Mouse (Mus musculus): ENCODE data around the gene Gss. TPM values are rescaled to one million over a fixed set of nuclear protein-coding genes. Genes with fewer than 3 reads are reported as not detected.

The Gss gene
- polyA plus RNA-seq, 1 experiment from 2014 or later = 45.0 TPM

- no peak for ATAC-seq (replicated peaks; ENCODE audit: low FRiP score)
- WGBS = 79% methylated on average over 5 of the region's 5 CpGs
Measured at GRCm38 (mm10) chr2:155527367-155527766, 65.2 kb downstream of the Gss start.

GRCm38 (mm10) chr2:155524378-155524777 is 68.2 kb downstream of the Gss start:
- Histone ChIP-seq H3K36me3 (no peaks in the 10 kb centered on the region), H3K9me3 (replicated peaks) (no peaks in the 10 kb centered on the region), H3K9ac (no peak overlapping the region), H3K4me2 (no peak overlapping the region), H3K27me3 (no peaks in the 10 kb centered on the region), H3K27ac (no peak overlapping the region), H3K4me3 (replicated peaks) (no peak overlapping the region), H3K4me1 (no peaks in the 10 kb centered on the region)
- ATAC-seq (replicated peaks; ENCODE audit: low FRiP score) = no peak
- WGBS = 53% methylated on average over 1 of the region's 1 CpGs

More at GRCm38 (mm10) chr2:155527367-155527766, 65.2 kb downstream of the Gss start:
- no peak overlapping the region for H3K27ac ChIP-seq
- H3K9ac ChIP-seq = no peak overlapping the region
- no peaks in the 10 kb centered on the region for H3K27me3 ChIP-seq
- H3K4me3 ChIP-seq (replicated peaks) = no peak overlapping the region
- H3K4me1 ChIP-seq = no peaks in the 10 kb centered on the region
- H3K36me3 ChIP-seq = no peaks in the 10 kb centered on the region
- H3K4me2 ChIP-seq = no peak overlapping the region
- H3K9me3 ChIP-seq (replicated peaks) = no peaks in the 10 kb centered on the region

- H3K27ac ChIP-seq = no peak overlapping the region
- H3K27me3 ChIP-seq = no peaks in the 10 kb centered on the region
- no peaks in the 10 kb centered on the region for H3K9me3 ChIP-seq (replicated peaks)
- H3K4me2 ChIP-seq = no peak overlapping the region
- no peaks in the 10 kb centered on the region for H3K36me3 ChIP-seq
- H3K4me1 ChIP-seq = peaks cover 3% of the 10 kb centered on the region
- no peak overlapping the region for H3K4me3 ChIP-seq (replicated peaks)
- WGBS = 63% methylated on average over 5 of the region's 5 CpGs
- ATAC-seq (replicated peaks; ENCODE audit: low FRiP score) = no peak
- H3K9ac ChIP-seq = no peak overlapping the region
Measured at GRCm38 (mm10) chr2:155523706-155524105, 68.9 kb downstream of the Gss start.

- no peak for ATAC-seq (replicated peaks; ENCODE audit: low FRiP score)
- H3K4me1 ChIP-seq = peaks cover 22% of the 10 kb centered on the region
- H3K27ac ChIP-seq = peak overlapping the region; percentile 79; the same call in 1 of the 2 replicates
- H3K9me3 ChIP-seq (replicated peaks) = no peaks in the 10 kb centered on the region
- no peaks in the 10 kb centered on the region for H3K36me3 ChIP-seq
- peak overlapping the region; percentile 61 for H3K9ac ChIP-seq
- H3K4me2 ChIP-seq = peak overlapping the region; percentile 93
- peak overlapping the region; percentile 94 for H3K4me3 ChIP-seq (replicated peaks)
- peaks cover 16% of the 10 kb centered on the region for H3K27me3 ChIP-seq
- WGBS = 23% methylated on average over 18 of the region's 18 CpGs
Measured at GRCm38 (mm10) chr2:155518531-155519270, 73.9 kb downstream of the Gss start.

- Histone ChIP-seq H3K36me3 (no peaks in the 10 kb centered on the region), H3K4me3 (replicated peaks) (peak within 1 kb of the TSS; percentile 94), H3K9me3 (replicated peaks) (no peaks in the 10 kb centered on the region), H3K27ac (peak within 1 kb of the TSS; percentile 79), H3K9ac (peak within 1 kb of the TSS; percentile 61), H3K4me1 (peaks cover 22% of the 10 kb centered on the region), H3K4me2 (peak within 1 kb of the TSS; percentile 93), H3K27me3 (peaks cover 21% of the 10 kb centered on the region)
- peak; percentile 99 for ATAC-seq (replicated peaks; ENCODE audit: low FRiP score)
- WGBS = 3% methylated on average over 69 of the region's 70 CpGs
Measured at GRCm38 (mm10) chr2:155517455-155518423, 74.9 kb downstream of the Gss start, which contains the start of the genes Acss2 and Ggt7. Gene Acss2, plus strand, starts transcription at chr2:155517948. Gene Ggt7, minus strand, starts transcription at chr2:155518237.

- 0% methylated on average over 1 of the region's 1 CpGs for WGBS
- no peaks in the 10 kb centered on the region for H3K9me3 ChIP-seq (replicated peaks)
- no peak overlapping the region for H3K27ac ChIP-seq
- peaks cover 21% of the 10 kb centered on the region for H3K27me3 ChIP-seq
- no peak overlapping the region for H3K4me2 ChIP-seq
- no peaks in the 10 kb centered on the region for H3K36me3 ChIP-seq
- H3K4me3 ChIP-seq (replicated peaks) = no peak overlapping the region
- ATAC-seq (replicated peaks; ENCODE audit: low FRiP score) = no peak
- no peak overlapping the region for H3K9ac ChIP-seq
- H3K4me1 ChIP-seq = peaks cover 22% of the 10 kb centered on the region
Measured at GRCm38 (mm10) chr2:155515941-155516340, 76.7 kb downstream of the Gss start.

DNA sequence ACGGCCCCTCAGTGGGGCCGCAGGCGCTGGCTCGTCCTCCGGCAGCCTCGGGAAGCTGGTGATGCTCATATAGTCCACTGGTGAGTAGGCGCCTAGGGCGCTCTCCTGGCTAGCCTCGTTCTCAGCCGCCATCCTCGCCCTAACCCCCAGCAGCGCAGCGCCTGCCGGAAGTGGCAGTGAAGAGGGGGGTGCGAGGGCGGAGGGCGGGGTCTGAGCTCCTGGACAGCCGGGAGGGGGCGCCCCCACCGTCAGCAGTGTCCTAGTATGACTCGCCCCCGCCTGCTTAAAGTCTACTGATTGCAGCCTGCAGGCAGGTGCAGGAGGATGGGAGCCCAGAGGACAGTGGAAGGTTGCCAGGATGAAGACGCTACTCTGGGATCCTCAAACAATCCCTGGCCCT is 77.9 kb downstream of the Gss start:
- H3K4me3 ChIP-seq (replicated peaks) = peak overlapping the region; percentile 48
- peak overlapping the region; percentile 85 for H3K4me2 ChIP-seq
- peaks cover 21% of the 10 kb centered on the region for H3K27me3 ChIP-seq
- peaks cover 22% of the 10 kb centered on the region for H3K4me1 ChIP-seq
- ATAC-seq (replicated peaks; ENCODE audit: low FRiP score) = no peak
- no peak overlapping the region for H3K27ac ChIP-seq
- WGBS = 4% methylated on average over 22 of the region's 23 CpGs
- peak overlapping the region; percentile 56 for H3K9ac ChIP-seq
- no peaks in the 10 kb centered on the region for H3K36me3 ChIP-seq
- no peaks in the 10 kb centered on the region for H3K9me3 ChIP-seq (replicated peaks)

DNA sequence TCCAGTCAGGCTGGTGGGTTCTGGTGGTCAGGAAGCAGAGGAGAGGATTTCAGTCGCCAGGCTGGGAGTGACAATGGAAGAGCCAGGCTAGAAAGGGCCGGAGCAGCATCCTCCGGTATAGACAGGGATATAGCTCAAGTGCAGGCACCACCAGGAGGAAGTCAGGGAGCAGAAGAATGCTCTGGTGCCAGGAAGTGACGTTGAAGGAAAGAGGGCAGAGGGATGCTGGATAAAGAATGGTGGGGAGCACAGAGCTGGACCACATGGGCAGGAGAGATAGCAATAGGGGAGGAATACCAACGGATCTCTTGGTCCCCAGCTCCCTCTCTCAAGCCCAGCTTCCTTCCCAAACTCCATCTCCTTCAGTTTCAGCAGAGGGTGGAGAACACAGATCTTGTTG is 79.1 kb downstream of the Gss start:
- Histone ChIP-seq H3K27me3 (peaks cover 21% of the 10 kb centered on the region), H3K4me3 (replicated peaks) (no peak overlapping the region), H3K27ac (no peak overlapping the region), H3K9ac (no peak overlapping the region; the same call in 1 of the 2 replicates), H3K4me1 (peaks cover 17% of the 10 kb centered on the region), H3K4me2 (no peak overlapping the region), H3K9me3 (replicated peaks) (no peaks in the 10 kb centered on the region), H3K36me3 (no peaks in the 10 kb centered on the region)
- 66% methylated on average over 5 of the region's 5 CpGs for WGBS
- ATAC-seq (replicated peaks; ENCODE audit: low FRiP score) = no peak

MicroRNAs encoded within 50 kb of the gene (microRNA counts, 519-probe panel; counts per million panel counts)
- 1,871 counts per million, percentile 12 among the panel's probes with 10 or more counts for microRNA mmu-miR-499

Small RNAs within 50 kb of the gene (microRNA-seq; reads per million reads assigned to microRNA genes)
- gene Mir499 = 23.7 reads per million, percentile 41 among the genes with 10 or more reads in this experiment

Other genes with a start within 250 kb of the Gss start
- gene Pigu, start 235.4 kb downstream of the Gss start, polyA plus RNA-seq (2015; fragmentation: Nextera tagmentation; extraction: Ambion mirVana) = 59.1 and 62.7 TPM in 2 replicates
- 23.5 and 25.7 TPM in 2 replicates for gene Trp53inp2, start 211.8 kb downstream of the Gss start, polyA plus RNA-seq (2015; fragmentation: Nextera tagmentation; extraction: Ambion mirVana)
- gene Ncoa6, start 118.9 kb downstream of the Gss start, polyA plus RNA-seq (2015; fragmentation: Nextera tagmentation; extraction: Ambion mirVana) = 18.0 and 19.3 TPM in 2 replicates
- gene Acss2, start 74.9 kb downstream of the Gss start, polyA plus RNA-seq (2015; fragmentation: Nextera tagmentation; extraction: Ambion mirVana) = 12.5 and 13.0 TPM in 2 replicates
- 3.2 and 4.5 TPM in 2 replicates for gene Ggt7, start 74.6 kb downstream of the Gss start, polyA plus RNA-seq (2015; fragmentation: Nextera tagmentation; extraction: Ambion mirVana)
- gene Myh7b, start 18.4 kb upstream of the Gss start, polyA plus RNA-seq (2015; fragmentation: Nextera tagmentation; extraction: Ambion mirVana) = 0.93 and 1.7 TPM in 2 replicates
- gene Trpc4ap, start 99.6 kb upstream of the Gss start, polyA plus RNA-seq (2015; fragmentation: Nextera tagmentation; extraction: Ambion mirVana) = 123 and 138 TPM in 2 replicates
- 36.1 and 39.0 TPM in 2 replicates for gene Edem2, start 136.7 kb upstream of the Gss start, polyA plus RNA-seq (2015; fragmentation: Nextera tagmentation; extraction: Ambion mirVana)
- not detected in 2 replicates for gene Gm17581, start 143.1 kb upstream of the Gss start, polyA plus RNA-seq (2015; fragmentation: Nextera tagmentation; extraction: Ambion mirVana)
- 11.1 and 12.3 TPM in 2 replicates for gene Procr, start 158.3 kb upstream of the Gss start, polyA plus RNA-seq (2015; fragmentation: Nextera tagmentation; extraction: Ambion mirVana)
- gene Mmp24, start 182.5 kb upstream of the Gss start, polyA plus RNA-seq (2015; fragmentation: Nextera tagmentation; extraction: Ambion mirVana) = 0.14 and 0.16 TPM in 2 replicates
- gene BC029722, start 226.6 kb upstream of the Gss start, polyA plus RNA-seq (2015; fragmentation: Nextera tagmentation; extraction: Ambion mirVana) = 14.5 and 18.1 TPM in 2 replicates
- 204 and 210 TPM in 2 replicates for gene Eif6, start 234.1 kb upstream of the Gss start, polyA plus RNA-seq (2015; fragmentation: Nextera tagmentation; extraction: Ambion mirVana)
- gene Fam83c, start 242.0 kb upstream of the Gss start, polyA plus RNA-seq (2015; fragmentation: Nextera tagmentation; extraction: Ambion mirVana) = 0.15 and 0.19 TPM in 2 replicates

Measured in kidney, embryonic 15.5 days (tissue).